Comparison of ENCODE assay signal across 9 mouse cellular contexts in the genomic region with DNA sequence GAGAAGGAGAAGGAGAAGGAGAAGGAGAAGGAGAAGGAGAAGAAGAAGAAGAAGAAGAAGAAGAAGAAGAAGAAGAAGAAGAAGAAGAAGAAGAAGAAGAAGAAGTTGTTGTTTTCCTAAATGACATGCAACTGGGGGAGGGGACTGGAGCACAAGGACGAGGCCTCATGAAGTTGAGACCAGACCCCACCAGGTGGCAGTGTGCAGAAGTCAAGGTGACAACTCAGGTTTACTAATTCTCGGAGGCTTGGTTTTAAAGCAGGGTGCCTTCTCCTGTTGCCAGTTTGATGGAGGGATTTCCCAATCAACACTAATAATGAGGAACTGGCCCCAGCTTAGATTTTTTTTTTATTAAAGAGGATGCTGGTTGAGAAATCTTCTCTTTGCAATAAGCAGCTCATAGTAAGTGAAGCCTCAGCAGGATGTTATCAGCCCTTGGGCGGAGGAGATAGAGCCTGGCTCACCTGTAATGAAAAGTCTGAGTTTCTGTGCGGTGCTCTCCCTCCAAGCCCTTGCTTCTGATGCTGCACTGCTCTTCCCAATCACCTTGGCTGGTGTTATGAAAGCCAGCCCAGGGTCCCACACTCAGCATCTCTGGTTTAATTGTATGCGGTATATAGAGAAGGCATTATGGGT.
DNase-seq lines count a peak whose midpoint lies in the region; ATAC-seq and TF ChIP-seq lines count a peak whose summit lies in the region.
"Had no signal": no experiment of that assay in that cellular context is flagged by ENCODE, and none has a peak within 500 bp of the region (broad histone marks: within the 10 kb centered on the region; RNA-seq: fewer than 3 reads in every experiment).

No protein-coding gene starts in this region.

- no peak for TF ChIP-seq POLR2A in cerebellum, adult 2 months (IDR thresholded peaks at IDR 0.05; ENCODE audit: borderline replicate concordance, insufficient read depth, low read length)

- no peak overlapping the region for H3K4me3 ChIP-seq in cerebellum, adult 2 months (replicated peaks; ENCODE audit: insufficient read depth, low read depth, low read length)
- no peak overlapping the region for H3K4me3 ChIP-seq in lung, postnatal 0 days (ENCODE audit: low read depth, low read length)
- no peak overlapping the region for H3K4me3 ChIP-seq in stomach, postnatal 0 days (ENCODE audit: low read depth, low read length)
- H3K4me3 ChIP-seq: heart, embryonic 15.5 days had no signal

- TF ChIP-seq EP300 in lung, postnatal 0 days (IDR thresholded peaks at IDR 0.05): no peak
- TF ChIP-seq EP300 in stomach, postnatal 0 days (optimal IDR thresholded peaks at IDR 0.05): no peak

- no peaks in the 10 kb centered on the region for H3K36me3 ChIP-seq in lung, postnatal 0 days (ENCODE audit: insufficient read depth, low read length)
- no peaks in the 10 kb centered on the region; the same call in 1 of the 2 replicates for H3K36me3 ChIP-seq in stomach, postnatal 0 days (ENCODE audit: control insufficient read depth, insufficient read depth, low read length)
- H3K36me3 ChIP-seq: heart, embryonic 15.5 days had no signal

- ATAC-seq in lung, postnatal 0 days: no peak
- ATAC-seq in stomach, postnatal 0 days (ENCODE audit: low FRiP score, low TSS enrichment): no peak

- no peak overlapping the region for H3K4me2 ChIP-seq in lung, postnatal 0 days (replicated peaks; ENCODE audit: low read depth, low read length)
- no peak overlapping the region for H3K4me2 ChIP-seq in stomach, postnatal 0 days (replicated peaks; ENCODE audit: low read depth)
- H3K4me2 ChIP-seq: heart, embryonic 15.5 days had no signal

- no peaks in the 10 kb centered on the region for H3K9me3 ChIP-seq in lung, postnatal 0 days (ENCODE audit: low read length)
- H3K9me3 ChIP-seq in stomach, postnatal 0 days (ENCODE audit: control insufficient read depth, low read length): no peaks in the 10 kb centered on the region
- H3K9me3 ChIP-seq: heart, embryonic 15.5 days had no signal

- H3K4me1 ChIP-seq in cerebellum, adult 2 months (ENCODE audit: control insufficient read depth, insufficient read depth, low read length): no peaks in the 10 kb centered on the region; the same call in 1 of the 2 replicates
- H3K4me1 ChIP-seq in lung, postnatal 0 days (ENCODE audit: insufficient read depth, low read depth, low read length): peaks cover 3% of the 10 kb centered on the region; the same call in 1 of the 2 replicates
- H3K4me1 ChIP-seq in stomach, postnatal 0 days (replicated peaks; ENCODE audit: control insufficient read depth, insufficient read depth): no peaks in the 10 kb centered on the region; the same call in 1 of the 2 replicates

- intact Hi-C loops in heart, postnatal 14 days (cut with DNase I): loop anchor here (2.0 to 5.0 kb wide), 2 partner anchors 338 to 410 kb away; no protein-coding TSS in a partner anchor

- DNase-seq in frontal cortex, postnatal 10 days (ENCODE audit: low spot score in 2 of 2): peak; percentile 9 to 31
- no peak for DNase-seq in frontal cortex, postnatal 25 days (ENCODE audit: low spot score in 2 of 2)
- peak; percentile 30 for DNase-seq in right cerebral cortex, adult 18-20 months
- DNase-seq in right cerebral cortex, postnatal 25 days: no peak
- peak; percentile 65 to 66 for DNase-seq in cerebellum, adult 2 months
- peak; percentile 63 to 73 for DNase-seq in heart, postnatal 14 days
- DNase-seq in lung, postnatal 0 days (ENCODE audit: low spot score): peak; percentile 69
- DNase-seq in stomach, postnatal 0 days (ENCODE audit: low spot score): peak; percentile 70

- WGBS in cerebellum, adult 2 months: 64% methylated on average over 5 of the region's 5 CpGs
- WGBS in lung, postnatal 0 days: 49% methylated on average over 5 of the region's 5 CpGs
- 55% methylated on average over 5 of the region's 5 CpGs for WGBS in stomach, postnatal 0 days

- H3K27me3 ChIP-seq in cerebellum, adult 2 months (ENCODE audit: control insufficient read depth, insufficient read depth, low read length): no peaks in the 10 kb centered on the region
- no peaks in the 10 kb centered on the region for H3K27me3 ChIP-seq in lung, postnatal 0 days (replicated peaks; ENCODE audit: insufficient read depth, low read length)
- no peaks in the 10 kb centered on the region for H3K27me3 ChIP-seq in stomach, postnatal 0 days (ENCODE audit: control insufficient read depth, insufficient read depth, low read length)
- H3K27me3 ChIP-seq: heart, embryonic 15.5 days had no signal

- no peak overlapping the region for H3K9ac ChIP-seq in lung, postnatal 0 days (replicated peaks; ENCODE audit: low read depth)
- H3K9ac ChIP-seq in stomach, postnatal 0 days (ENCODE audit: low read length): no peak overlapping the region
- H3K9ac ChIP-seq: heart, embryonic 15.5 days had no signal

- H3K27ac ChIP-seq in cerebellum, adult 2 months (ENCODE audit: insufficient read depth, low read length): no peak overlapping the region
- H3K27ac ChIP-seq in lung, postnatal 0 days (ENCODE audit: low read length): no peak overlapping the region
- H3K27ac ChIP-seq in stomach, postnatal 0 days (replicated peaks): no peak overlapping the region
- H3K27ac ChIP-seq: heart, embryonic 15.5 days had no signal

- TF ChIP-seq CTCF in cerebellum, adult 2 months (IDR thresholded peaks at IDR 0.05; ENCODE audit: borderline replicate concordance, insufficient read depth, low read depth, low read length): peak; percentile 78
- peak; percentile 68 for TF ChIP-seq CTCF in lung, postnatal 0 days (IDR thresholded peaks at IDR 0.05)
- peak; percentile 73 for TF ChIP-seq CTCF in stomach, postnatal 0 days (IDR thresholded peaks at IDR 0.05; ENCODE audit: low read depth)

Comparison
In these comparisons a context has a peak if more than half of its experiments do, and no peak if none do; other contexts are left out.
1. DNase-seq: peak in frontal cortex, postnatal 10 days (2 of 2), right cerebral cortex, adult 18-20 months (single experiment), cerebellum, adult 2 months (2 of 2), heart, postnatal 14 days (2 of 2), lung, postnatal 0 days (single experiment) and stomach, postnatal 0 days (single experiment); none in frontal cortex, postnatal 25 days (0 of 2) and right cerebral cortex, postnatal 25 days (single experiment).
2. Peak in every context shown above with its lines, with median percentiles within 50 percentile points of each other: CTCF ChIP-seq.